Mouse (Mus musculus): ENCODE data around the gene Ttll7.

DNA sequence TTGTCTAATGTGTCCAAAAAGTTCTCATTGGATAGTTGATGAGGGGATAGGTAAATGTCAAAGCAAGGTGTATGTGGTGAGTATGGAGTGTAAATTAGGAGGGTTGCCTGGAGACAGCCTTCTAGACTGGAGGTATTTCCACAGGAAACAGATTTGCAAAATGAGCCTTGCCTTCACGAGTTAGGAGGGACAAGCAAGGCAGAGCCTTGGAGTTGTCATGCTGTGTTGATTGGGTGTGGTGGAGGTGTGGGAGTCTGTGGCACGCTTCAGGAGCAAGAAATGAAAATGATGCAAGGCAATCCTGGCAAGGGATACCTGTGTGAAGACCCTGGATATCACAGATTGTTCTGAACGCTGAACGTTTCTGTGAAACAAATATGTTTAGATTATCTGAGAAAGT is 84.7 kb downstream of the Ttll7 start:
- TF ChIP-seq POLR2A (IDR thresholded peaks at IDR 0.05; ENCODE audit: low read depth, low read length) (no peak), CTCF (IDR thresholded peaks at IDR 0.05; ENCODE audit: extremely low read depth, insufficient read depth, insufficient read length, insufficient replicate concordance) (no peak)
